Mouse (Mus musculus): ENCODE data around the gene Unc93b1.

The Unc93b1 gene

GRCm38 (mm10) chr19:3983527-3984200 is 48.7 kb downstream of the Unc93b1 start:
- DNase-seq (ENCODE audit: low spot score in 2 of 2) = no peak

GRCm38 (mm10) chr19:3985261-3985681 is 50.3 kb downstream of the Unc93b1 start:
- DNase-seq (ENCODE audit: low spot score in 2 of 2) = no peak

GRCm38 (mm10) chr19:3986334-3986733 is 51.3 kb downstream of the Unc93b1 start, which contains the start of gene Acy3:
TSS of gene Acy3 (plus strand) at chr19:3986570.
- no peak for DNase-seq (ENCODE audit: low spot score in 2 of 2)

- DNase-seq (ENCODE audit: low spot score in 2 of 2) = no peak
These were observed 53.1 kb downstream of the Unc93b1 start for GRCm38 (mm10) chr19:3988066-3988465.

- DNase-seq (ENCODE audit: low spot score in 2 of 2) = no peak
These were observed 53.8 kb downstream of the Unc93b1 start for GRCm38 (mm10) chr19:3988750-3989149.

- DNase-seq (ENCODE audit: low spot score in 2 of 2) = no peak
These were observed 55.8 kb downstream of the Unc93b1 start for GRCm38 (mm10) chr19:3990804-3991203.

GRCm38 (mm10) chr19:3991562-3991961 is 56.6 kb downstream of the Unc93b1 start:
- no peak for DNase-seq (ENCODE audit: low spot score in 2 of 2)

GRCm38 (mm10) chr19:3991966-3992365 is 57.0 kb downstream of the Unc93b1 start:
- no peak for DNase-seq (ENCODE audit: low spot score in 2 of 2)

GRCm38 (mm10) chr19:3992416-3992815 is 57.4 kb downstream of the Unc93b1 start, which contains the start of gene Tbx10:
TSS of gene Tbx10 (plus strand) at chr19:3992752.
- no peak for DNase-seq (ENCODE audit: low spot score in 2 of 2)

GRCm38 (mm10) chr19:3994932-3995331 is 59.9 kb downstream of the Unc93b1 start:
- DNase-seq (ENCODE audit: low spot score in 2 of 2) = no peak

GRCm38 (mm10) chr19:3995505-3995904 is 60.5 kb downstream of the Unc93b1 start:
- no peak for DNase-seq (ENCODE audit: low spot score in 2 of 2)

GRCm38 (mm10) chr19:3996106-3996505 is 61.1 kb downstream of the Unc93b1 start:
- DNase-seq (ENCODE audit: low spot score in 2 of 2) = no peak

- no peak for DNase-seq (ENCODE audit: low spot score in 2 of 2)
These were observed 61.8 kb downstream of the Unc93b1 start for GRCm38 (mm10) chr19:3996747-3997146.

- no peak for DNase-seq (ENCODE audit: low spot score in 2 of 2)
These were observed 62.2 kb downstream of the Unc93b1 start for GRCm38 (mm10) chr19:3997231-3997630.

GRCm38 (mm10) chr19:3998335-3998734 is 63.3 kb downstream of the Unc93b1 start:
- no peak for DNase-seq (ENCODE audit: low spot score in 2 of 2)

Data from natural killer cell, adult 2 months (primary cell).